Mouse (Mus musculus): ENCODE measurements at regions not wholly inside any gene's neighbourhood (a gene's known extent, or its start where the extent isn't known, plus 50 kb on each side); places are given as distances from the start of the nearest gene placed in this dataset.
"Not testable (repeated sequence)": the region's sequence is repeated elsewhere in the genome, so short reads cannot be mapped to it uniquely, and the experiment has no call there.

DNA sequence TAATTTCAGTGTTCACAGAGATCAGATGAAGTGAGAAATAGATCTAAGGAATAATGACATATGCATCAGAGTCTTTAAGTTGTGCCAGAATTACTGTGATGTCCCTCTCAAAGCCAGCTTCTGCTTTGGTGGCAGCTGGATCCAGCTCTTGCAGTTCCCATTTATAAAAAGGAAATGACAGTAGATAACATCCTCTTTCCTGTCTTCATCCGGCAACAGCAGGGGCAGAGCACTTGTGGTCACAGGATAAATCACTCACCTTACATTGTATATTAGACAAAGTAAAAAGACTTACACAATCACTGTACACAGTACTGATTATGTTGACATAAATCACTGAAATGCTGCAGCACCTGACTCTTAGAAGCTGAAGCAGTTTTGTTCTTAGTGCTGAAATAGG is 1214.2 kb downstream of the Adam6a start:
- in situ Hi-C loops (cut with MboI, MseI): not testable (repeated sequence)

DNA sequence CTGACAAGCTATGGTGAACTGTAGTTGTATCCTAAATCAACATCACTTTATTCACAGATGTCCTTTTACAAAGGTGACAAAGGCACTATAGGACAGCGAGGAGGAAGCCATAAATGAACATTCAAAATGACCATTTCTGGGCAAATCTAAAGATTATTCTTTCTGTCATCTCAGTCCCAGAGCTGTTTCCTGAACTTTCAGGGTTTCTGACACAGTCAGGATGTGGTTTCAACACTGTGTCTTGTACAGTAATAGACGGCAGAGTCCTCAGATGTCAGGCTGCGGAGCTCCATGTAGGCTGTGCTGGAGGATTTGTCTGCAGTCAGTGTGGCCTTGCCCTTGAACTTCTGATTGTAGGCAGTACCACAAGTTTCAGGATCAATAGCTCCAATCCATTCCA is 1220.5 kb downstream of the Adam6a start:
- in situ Hi-C loops (cut with MboI, MseI): loop anchor here (5.0 kb wide), 2 partner anchors 33 to 107 kb away; no protein-coding TSS in a partner anchor

DNA sequence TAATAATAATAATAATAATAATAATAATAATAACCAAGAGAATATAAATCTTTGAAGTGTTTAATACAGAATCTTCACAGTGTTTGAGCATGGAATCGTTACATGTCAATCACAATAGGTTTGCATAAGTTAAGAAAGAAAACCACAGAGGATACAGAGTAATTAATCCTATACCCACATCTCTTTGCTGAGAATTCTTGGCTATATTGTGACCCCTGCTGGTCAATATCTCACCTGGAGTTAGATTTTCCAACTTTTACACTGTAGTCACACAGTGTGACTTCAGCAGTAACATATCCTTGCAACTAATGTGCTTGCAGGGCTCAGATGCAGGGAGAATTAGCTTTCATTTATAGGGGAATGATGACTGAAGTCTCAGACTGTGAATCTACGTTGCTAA is 1231.7 kb downstream of the Adam6a start:
- in situ Hi-C loops (cut with MboI, MseI): not testable (repeated sequence)

DNA sequence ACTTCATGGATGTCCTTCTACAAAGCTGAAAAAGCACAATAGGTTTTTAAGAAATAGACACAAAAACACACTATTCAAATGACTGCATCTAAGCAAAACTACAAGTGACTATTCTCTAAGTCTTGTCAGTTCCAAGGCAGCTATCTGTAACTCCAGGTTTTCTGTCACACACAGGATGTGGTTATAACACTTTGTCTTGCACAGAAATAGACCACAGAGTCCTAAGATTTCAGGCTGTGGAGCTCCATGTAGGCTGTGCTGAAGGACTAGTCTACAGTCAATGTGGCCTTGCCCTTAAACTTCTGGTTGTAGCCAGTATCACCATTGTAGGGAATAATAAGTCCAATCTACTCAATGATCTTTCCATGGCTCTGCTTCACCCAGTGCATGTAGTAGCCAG is 1243.1 kb upstream of the Zfp386 start:
- in situ Hi-C loops (cut with MboI, MseI): no loop called here

DNA sequence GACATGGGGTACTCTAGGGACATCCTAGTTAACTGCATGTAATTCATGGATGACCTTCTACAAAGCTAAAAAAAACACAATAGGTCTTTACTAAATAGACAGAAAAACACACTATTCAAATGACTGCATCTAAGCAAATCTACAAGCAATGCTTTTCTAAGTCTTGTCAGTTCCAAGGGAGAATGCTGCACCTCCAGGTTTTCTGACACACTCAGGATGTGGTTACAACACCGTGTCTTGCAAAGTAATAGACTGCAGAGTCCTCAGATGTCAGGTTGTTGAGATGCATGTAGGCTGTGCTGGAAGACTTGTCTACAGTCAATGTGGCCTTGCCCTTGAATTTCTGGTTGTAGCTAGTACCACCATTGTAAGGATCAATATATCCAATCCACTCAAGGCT is 1238.3 kb upstream of the Zfp386 start:
- in situ Hi-C loops (cut with MboI, MseI): no loop called here

DNA sequence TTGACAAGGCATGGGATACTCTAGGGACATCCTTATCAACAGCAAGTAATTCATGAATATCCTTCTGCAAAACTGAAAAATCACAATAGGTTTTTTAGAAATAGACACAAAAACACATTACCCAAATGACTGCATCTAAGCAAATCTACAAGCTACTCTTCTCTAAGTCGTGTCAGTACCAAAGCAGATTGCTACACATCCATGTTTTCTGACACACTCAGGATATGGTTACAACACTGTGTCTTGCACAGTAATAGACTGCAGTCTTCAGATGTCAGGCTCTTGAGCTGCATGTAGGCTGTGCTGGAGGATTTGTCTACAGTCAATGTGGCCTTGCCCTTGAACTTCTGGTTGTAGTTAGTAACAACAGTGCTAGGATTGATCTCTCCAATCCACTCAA is 1230.7 kb upstream of the Zfp386 start:
- in situ Hi-C loops (cut with MboI, MseI): not testable (repeated sequence)

DNA sequence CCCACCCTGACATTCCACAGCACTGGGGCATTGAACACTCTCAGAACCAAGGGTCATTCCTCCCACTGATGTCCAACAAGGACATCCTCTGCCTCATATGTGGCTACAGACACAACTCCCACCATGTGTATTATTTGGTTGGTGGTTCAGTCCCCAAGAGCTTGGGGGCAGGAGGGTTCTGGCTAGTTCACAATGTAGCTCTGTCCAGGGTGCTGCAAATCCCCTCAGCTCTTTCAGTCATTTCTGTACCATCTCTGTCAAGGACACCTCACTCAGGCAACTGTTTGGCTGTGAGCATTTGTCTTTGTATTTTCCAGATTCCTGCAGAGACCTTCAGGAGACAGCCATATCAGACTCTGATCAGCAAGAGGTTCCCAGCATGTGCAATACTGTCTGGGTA is 1214.6 kb upstream of the Zfp386 start:
- in situ Hi-C loops (cut with MboI, MseI): no loop called here
